Mouse (Mus musculus) midbrain, embryonic 16.5 days (tissue): Measurements from ENCODE around the gene Tspan5. TPM values are rescaled to one million over a fixed set of nuclear protein-coding genes. Genes with fewer than 3 reads are reported as not detected.

Experiments
- ATAC-seq: fragments of 200-750 bp; cut with Nextera tagmentation; 2 replicates; pipeline ENCODE4 v1.8.0; 2017; ENCODE audit warnings: moderate TSS enrichment
- H3K27ac ChIP-seq: fragments of 300-500 bp; sonication (generic); 2 replicates; pipeline ENCODE4 v1.5.1; 2014; ENCODE audit warnings: mild to moderate bottlenecking, low read length, mixed read lengths
- H3K27me3 ChIP-seq: fragments of 300-500 bp; sonication (generic); 2 replicates; pipeline ENCODE4 v1.6.1; 2014; ENCODE audit warnings: low read depth, low read length, mixed read lengths; ENCODE audit not compliant: control insufficient read depth, insufficient read depth
- H3K36me3 ChIP-seq: fragments of 300-500 bp; sonication (generic); 2 replicates; pipeline ENCODE4 v1.6.1; 2014; ENCODE audit warnings: mild to moderate bottlenecking, low read length, moderate library complexity, mixed read lengths; ENCODE audit not compliant: control insufficient read depth, insufficient read depth
- H3K4me1 ChIP-seq: fragments of 300-500 bp; sonication (generic); 2 replicates; pipeline ENCODE4 v1.6.1; 2014; ENCODE audit warnings: mild to moderate bottlenecking, low read length, mixed read lengths; ENCODE audit not compliant: control insufficient read depth, insufficient read depth
- H3K4me2 ChIP-seq: fragments of 300-500 bp; sonication (generic); 2 replicates; pipeline ENCODE4 v1.6.1; 2014; ENCODE audit warnings: mild to moderate bottlenecking, low read length, mixed read lengths
- H3K4me3 ChIP-seq: fragments of 300-500 bp; sonication (generic); 2 replicates; pipeline ENCODE4 v1.5.1; 2014; ENCODE audit warnings: low read depth, mild to moderate bottlenecking, low read length, moderate library complexity, mixed read lengths
- H3K9ac ChIP-seq: fragments of 300-500 bp; sonication (generic); 2 replicates; pipeline ENCODE4 v1.6.1; 2014; ENCODE audit warnings: low read depth, low read length, mixed read lengths
- H3K9me3 ChIP-seq: fragments of 300-500 bp; sonication (generic); replicated peaks from 2 replicates; pipeline ENCODE4 v1.6.1; 2014; ENCODE audit warnings: mild to moderate bottlenecking, low read length, mixed read lengths; ENCODE audit not compliant: control insufficient read depth, poor library complexity, severe bottlenecking
- WGBS: fragments of 180-500 bp; shearing (Covaris S2); extraction: QIAGEN DNeasy Blood & Tissue Kit; methylation state at CpG from one replicate; pipeline ENCODE4 v1.1.7; 2014; 5-methylcytosine and 5-hydroxymethylcytosine counted together
- polyA plus RNA-seq: library from polyadenylated mRNA; unstranded; fragments of >200 nt; fragmentation: Nextera tagmentation; extraction: Ambion mirVana; gene quantifications from 2 replicates; pipeline ENCODE4 v1.2.1, GENCODE M21; 2015

Gene Tspan5
- polyA plus RNA-seq, 1 experiment from 2014 or later = 101 TPM

- H3K9ac ChIP-seq = no peak overlapping the region
- no peak overlapping the region for H3K27ac ChIP-seq
- 42% methylated on average over 2 of the region's 2 CpGs for WGBS
- no peak overlapping the region for H3K4me2 ChIP-seq
- H3K36me3 ChIP-seq = no peaks in the 10 kb centered on the region
- no peaks in the 10 kb centered on the region for H3K27me3 ChIP-seq
- no peaks in the 10 kb centered on the region for H3K9me3 ChIP-seq
- ATAC-seq = no peak
- no peaks in the 10 kb centered on the region for H3K4me1 ChIP-seq
- no peak overlapping the region for H3K4me3 ChIP-seq
These were observed 27.2 kb upstream of the Tspan5 start for GRCm38 (mm10) chr3:138714788-138715187.

- Histone ChIP-seq H3K9ac (no peak overlapping the region), H3K4me2 (no peak overlapping the region), H3K36me3 (no peaks in the 10 kb centered on the region), H3K9me3 (no peaks in the 10 kb centered on the region), H3K27me3 (no peaks in the 10 kb centered on the region), H3K4me1 (no peaks in the 10 kb centered on the region), H3K4me3 (no peak overlapping the region), H3K27ac (no peak overlapping the region)
- ATAC-seq = no peak
- WGBS = 79% methylated on average over 4 of the region's 4 CpGs
These were observed 26.8 kb upstream of the Tspan5 start for GRCm38 (mm10) chr3:138715212-138715611.

GRCm38 (mm10) chr3:138717040-138717439 is 25.0 kb upstream of the Tspan5 start:
- no peak for ATAC-seq
- Histone ChIP-seq H3K4me3 (no peak overlapping the region), H3K27ac (no peak overlapping the region), H3K4me2 (no peak overlapping the region), H3K9me3 (no peaks in the 10 kb centered on the region), H3K36me3 (no peaks in the 10 kb centered on the region), H3K4me1 (no peaks in the 10 kb centered on the region), H3K9ac (no peak overlapping the region), H3K27me3 (no peaks in the 10 kb centered on the region)
- 89% methylated on average over 5 of the region's 5 CpGs for WGBS

- WGBS = 82% methylated on average over 5 of the region's 5 CpGs
- H3K9ac ChIP-seq = no peak overlapping the region
- no peak for ATAC-seq
These were observed 19.8 kb upstream of the Tspan5 start for GRCm38 (mm10) chr3:138722152-138722551.

GRCm38 (mm10) chr3:138727571-138727970 is 14.4 kb upstream of the Tspan5 start:
- no peaks in the 10 kb centered on the region for H3K36me3 ChIP-seq
- H3K27me3 ChIP-seq = no peaks in the 10 kb centered on the region
- ATAC-seq = no peak
- H3K9ac ChIP-seq = no peak overlapping the region
- H3K4me1 ChIP-seq = peaks cover 3% of the 10 kb centered on the region; the same call in 1 of the 2 replicates
- H3K4me2 ChIP-seq = no peak overlapping the region
- H3K9me3 ChIP-seq = no peaks in the 10 kb centered on the region
- no peak overlapping the region for H3K27ac ChIP-seq
- WGBS = 79% methylated on average over 8 of the region's 8 CpGs
- H3K4me3 ChIP-seq = no peak overlapping the region

More at GRCm38 (mm10) chr3:138722152-138722551, 19.8 kb upstream of the Tspan5 start:
- Histone ChIP-seq H3K4me1 (no peaks in the 10 kb centered on the region), H3K27ac (no peak overlapping the region), H3K4me3 (no peak overlapping the region), H3K36me3 (no peaks in the 10 kb centered on the region), H3K4me2 (no peak overlapping the region), H3K27me3 (no peaks in the 10 kb centered on the region), H3K9me3 (no peaks in the 10 kb centered on the region)

- Histone ChIP-seq H3K27me3 (no peaks in the 10 kb centered on the region), H3K36me3 (no peaks in the 10 kb centered on the region), H3K4me1 (peaks cover 3% of the 10 kb centered on the region; the same call in 1 of the 2 replicates), H3K9me3 (no peaks in the 10 kb centered on the region), H3K4me2 (no peak overlapping the region), H3K9ac (no peak overlapping the region), H3K4me3 (no peak overlapping the region), H3K27ac (no peak overlapping the region)
- peak; percentile 39; the same call in 1 of the 2 replicates for ATAC-seq
- 82% methylated on average over 3 of the region's 3 CpGs for WGBS
These were observed 13.2 kb upstream of the Tspan5 start for GRCm38 (mm10) chr3:138728840-138729239.

GRCm38 (mm10) chr3:138730812-138731211 is 11.2 kb upstream of the Tspan5 start:
- Histone ChIP-seq H3K4me1 (peaks cover 3% of the 10 kb centered on the region; the same call in 1 of the 2 replicates), H3K36me3 (no peaks in the 10 kb centered on the region), H3K9ac (no peak overlapping the region), H3K27ac (no peak overlapping the region), H3K27me3 (no peaks in the 10 kb centered on the region), H3K9me3 (no peaks in the 10 kb centered on the region), H3K4me3 (no peak overlapping the region), H3K4me2 (no peak overlapping the region)
- ATAC-seq = no peak
- 61% methylated on average over 3 of the region's 3 CpGs for WGBS

GRCm38 (mm10) chr3:138735760-138736159 is 6.2 kb upstream of the Tspan5 start:
- no peaks in the 10 kb centered on the region for H3K4me1 ChIP-seq
- ATAC-seq = no peak
- H3K36me3 ChIP-seq = no peaks in the 10 kb centered on the region
- 92% methylated on average over 5 of the region's 5 CpGs for WGBS
- no peak overlapping the region for H3K4me2 ChIP-seq
- H3K4me3 ChIP-seq = no peak overlapping the region
- H3K27ac ChIP-seq = no peak overlapping the region
- H3K9me3 ChIP-seq = no peaks in the 10 kb centered on the region
- no peak overlapping the region for H3K9ac ChIP-seq
- H3K27me3 ChIP-seq = no peaks in the 10 kb centered on the region

- Histone ChIP-seq H3K4me1 (peaks cover 11% of the 10 kb centered on the region), H3K9ac (no peak overlapping the region), H3K4me3 (no peak overlapping the region), H3K4me2 (no peak overlapping the region), H3K36me3 (no peaks in the 10 kb centered on the region), H3K27ac (no peak overlapping the region), H3K9me3 (no peaks in the 10 kb centered on the region), H3K27me3 (no peaks in the 10 kb centered on the region)
- no peak for ATAC-seq
- 89% methylated on average over 4 of the region's 4 CpGs for WGBS
These were observed 2.8 kb upstream of the Tspan5 start for GRCm38 (mm10) chr3:138739150-138739700.
